Mouse (Mus musculus) embryonic fibroblast, embryonic 13.5 days (primary cell): ENCODE measurements around the gene Gdnf.

ENCODE experiments used
- CTCF ChIP-seq: IDR thresholded peaks from 2 replicates; pipeline ENCODE4 v1.5.1; 2011; ENCODE audit warnings: mild to moderate bottlenecking, control low read depth, low read length, moderate library complexity, borderline replicate concordance; ENCODE audit not compliant: insufficient read depth
- POLR2A ChIP-seq: IDR thresholded peaks from 2 replicates; pipeline ENCODE4 v1.6.1; 2011; ENCODE audit warnings: low read depth, mild to moderate bottlenecking, control low read depth, low read length, moderate library complexity

DNA sequence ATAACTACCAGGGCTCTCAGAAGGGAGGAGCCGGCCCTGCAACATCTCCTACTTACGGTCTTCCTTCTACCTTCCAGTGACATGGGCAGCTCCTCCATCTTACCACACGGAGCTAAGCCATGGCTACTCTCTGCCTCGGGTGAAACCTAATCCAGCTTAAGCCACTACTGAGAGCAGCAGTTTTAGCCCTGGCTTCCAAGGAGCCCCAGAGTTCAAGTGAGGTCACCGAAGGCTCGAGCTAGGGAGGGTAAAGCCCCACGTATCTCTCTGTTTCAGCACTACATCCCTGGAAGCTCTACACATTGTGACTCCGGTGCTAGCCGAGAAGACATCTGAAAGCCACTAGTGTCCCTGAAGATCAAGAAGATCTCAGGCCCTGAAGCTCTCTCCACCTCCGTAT is 74.5 kb downstream of the Gdnf start:
- TF ChIP-seq POLR2A, result no peak
- no peak for TF ChIP-seq CTCF
